Mouse (Mus musculus) inflammation-experienced regulatory T-cells (primary cell): ENCODE results near the gene Olfr1109. TPM values are rescaled to one million over a fixed set of nuclear protein-coding genes. Genes with fewer than 3 reads are reported as not detected.

ENCODE experiments used
- polyA plus RNA-seq, 2 experiments: library from polyadenylated mRNA; unstranded; fragments of 100-300 nt; shearing (Covaris generic); gene quantifications; one replicate each; pipeline ENCODE4 v1.2.1; 2017

Gene Olfr1109
- polyA plus RNA-seq, result under 1 TPM; 0.11 to 0.34 TPM

GRCm38 (mm10) chr2:87095908-87096307 lies at the start of gene Olfr1109:
Olfr1109 (minus strand) TSS chr2:87096008.

GRCm38 (mm10) chr2:87140200-87140599 lies 44.4 kb upstream of the Olfr1109 start, which contains the start of gene Olfr1110:
Olfr1110 (minus strand) TSS chr2:87140300.

GRCm38 (mm10) chr2:87114467-87114866 lies 18.7 kb upstream of the Olfr1109 start, which contains the start of gene Olfr259:
Olfr259 (minus strand) TSS chr2:87114567.

GRCm38 (mm10) chr2:87075717-87076116 lies 20.1 kb downstream of the Olfr1109 start, which contains the start of gene Olfr1107:
Olfr1107 (minus strand) TSS chr2:87075817.

GRCm38 (mm10) chr2:87052173-87052572 lies 43.6 kb downstream of the Olfr1109 start, which contains the start of gene Olfr1106:
Olfr1106 (minus strand) TSS chr2:87052273.

Other genes with a start within 250 kb of the Olfr1109 start
- gene Olfr1095, start 244.3 kb downstream of the Olfr1109 start, polyA plus RNA-seq, result not detected
- under 1 TPM in 1 of 2 experiments, not detected in 1; 0.06 TPM for gene Gm13723, start 221.2 kb downstream of the Olfr1109 start, polyA plus RNA-seq
- gene Olfr1097, start 203.8 kb downstream of the Olfr1109 start, polyA plus RNA-seq, result under 1 TPM in 1 of 2 experiments, not detected in 1; 0.07 TPM
- gene Olfr1098, start 171.5 kb downstream of the Olfr1109 start, polyA plus RNA-seq, result under 1 TPM in 1 of 2 experiments, not detected in 1; 0.36 TPM
- not detected for gene Olfr1099, start 135.3 kb downstream of the Olfr1109 start, polyA plus RNA-seq
- gene Olfr1100, start 116.1 kb downstream of the Olfr1109 start, polyA plus RNA-seq, result not detected
- not detected for gene Olfr1101, start 104.8 kb downstream of the Olfr1109 start, polyA plus RNA-seq
- gene Olfr1102, start 97.6 kb downstream of the Olfr1109 start, polyA plus RNA-seq, result under 1 TPM in 1 of 2 experiments, not detected in 1; 0.62 TPM
- not detected for gene Olfr1104, start 68.9 kb downstream of the Olfr1109 start, polyA plus RNA-seq
- gene Olfr1105, start 59.5 kb downstream of the Olfr1109 start, polyA plus RNA-seq, result under 1 TPM; 0.07 to 0.67 TPM
- not detected for gene Olfr1106, start 43.7 kb downstream of the Olfr1109 start, polyA plus RNA-seq
- under 1 TPM in 1 of 2 experiments, not detected in 1; 0.27 TPM for gene Olfr1107, start 20.2 kb downstream of the Olfr1109 start, polyA plus RNA-seq
- gene Olfr259, start 18.6 kb upstream of the Olfr1109 start, polyA plus RNA-seq, result not detected
- gene Olfr1110, start 44.3 kb upstream of the Olfr1109 start, polyA plus RNA-seq, result not detected
- gene Olfr1111, start 56.6 kb upstream of the Olfr1109 start, polyA plus RNA-seq, result not detected
- not detected for gene Olfr1112, start 91.8 kb upstream of the Olfr1109 start, polyA plus RNA-seq
- not detected for gene Olfr1113, start 113.0 kb upstream of the Olfr1109 start, polyA plus RNA-seq
- gene Olfr1115, start 152.0 kb upstream of the Olfr1109 start, polyA plus RNA-seq, result not detected
- gene Olfr1116, start 171.5 kb upstream of the Olfr1109 start, polyA plus RNA-seq, result under 1 TPM; 0.06 to 0.15 TPM
- not detected for gene Olfr1118, start 211.6 kb upstream of the Olfr1109 start, polyA plus RNA-seq